ENCODE assay signal across 33 mouse cellular contexts in genomic region chr2:152511592-152511991, GRCm38 (mm10). TPM values are rescaled to one million over a fixed set of nuclear protein-coding genes. Genes with fewer than 3 reads are reported as not detected.
"Had no signal": no experiment of that assay in that cellular context is flagged by ENCODE, and none has a peak within 500 bp of the region (broad histone marks: within the 10 kb centered on the region; RNA-seq: fewer than 3 reads in every experiment).

Gene Defb26, minus strand, starts transcription at chr2:152511692.

- DNase-seq: cerebellum, adult 8-10 months; cerebellum, adult 9-10 months; cerebellum, adult 9-11 months; cerebellum, postnatal 10 days; cerebellum, postnatal 14 days; cerebellum, postnatal 36 days; embryo, embryonic 11 days; forebrain, postnatal 0 days; gastrocnemius, adult 2 months; gastrocnemius, postnatal 10 days; gastrocnemius, postnatal 14 days; gastrocnemius, postnatal 25 days; gastrocnemius, postnatal 36 days; heart, adult 11 months; heart, adult 18-20 months; heart, adult 2 months had no signal

RNA-seq across cellular contexts. Expression of gene Defb26, which starts in this region (rescaled TPM):
- polyA plus RNA-seq: cortical plate, adult 2 months; embryonic facial prominence, embryonic 10.5 days; embryonic facial prominence, embryonic 11.5 days; embryonic facial prominence, embryonic 12.5 days; embryonic facial prominence, embryonic 13.5 days; embryonic facial prominence, embryonic 14.5 days; embryonic facial prominence, embryonic 15.5 days; erythroblast, embryonic 14.5 days; forebrain, embryonic 10.5 days; forebrain, embryonic 11.5 days; forebrain, embryonic 12.5 days; forebrain, embryonic 13.5 days; forebrain, embryonic 14.5 days; forebrain, embryonic 15.5 days; forebrain, embryonic 16.5 days; forebrain, postnatal 0 days; frontal cortex, adult 2 months; heart, adult 2 months; heart, embryonic 10.5 days had no signal
